Mouse (Mus musculus) embryonic fibroblast, embryonic 13.5 days (primary cell): ENCODE results near the gene Dhh. TPM values are rescaled to one million over a fixed set of nuclear protein-coding genes. Genes with fewer than 3 reads are reported as not detected.

Source experiments
- H3K27ac ChIP-seq: 2 replicates; pipeline ENCODE4 v1.5.1; 2012; ENCODE audit warnings: low read length, control low read depth, inconsistent platforms; ENCODE audit not compliant: insufficient read depth
- H3K4me1 ChIP-seq: 2 replicates; pipeline ENCODE4 v1.6.1; 2011; ENCODE audit warnings: low read length; ENCODE audit not compliant: control insufficient read depth, insufficient read depth
- H3K4me3 ChIP-seq: 2 replicates; pipeline ENCODE4 v1.5.1; 2011; ENCODE audit warnings: mild to moderate bottlenecking, control low read depth, low read length; ENCODE audit not compliant: insufficient read depth
- CTCF ChIP-seq: IDR thresholded peaks from 2 replicates; pipeline ENCODE4 v1.5.1; 2011; ENCODE audit warnings: mild to moderate bottlenecking, control low read depth, low read length, moderate library complexity, borderline replicate concordance; ENCODE audit not compliant: insufficient read depth
- POLR2A ChIP-seq: IDR thresholded peaks from 2 replicates; pipeline ENCODE4 v1.6.1; 2011; ENCODE audit warnings: low read depth, mild to moderate bottlenecking, control low read depth, low read length, moderate library complexity
- polyA plus RNA-seq: library from polyadenylated mRNA; stranded (reverse); fragments of >200 nt; gene quantifications from 2 replicates; pipeline ENCODE4 v1.2.4, GENCODE M21; 2011; ENCODE audit warnings: low read depth; ENCODE audit not compliant: missing spikeins, insufficient read length

Gene Dhh
- polyA plus RNA-seq, 1 experiment: 0.14 TPM

- no peak for TF ChIP-seq CTCF
- peak; percentile 48 for TF ChIP-seq POLR2A
- H3K4me1 ChIP-seq: no peaks in the 10 kb centered on the region
- no peak overlapping the region for H3K27ac ChIP-seq
- H3K4me3 ChIP-seq: peak overlapping the region; percentile 72
Measured at GRCm38 (mm10) chr15:98880978-98881655, 17.2 kb downstream of the Dhh start.

GRCm38 (mm10) chr15:98877331-98877730 is 21.0 kb downstream of the Dhh start:
- Histone ChIP-seq H3K4me3 (no peak overlapping the region), H3K27ac (no peak overlapping the region), H3K4me1 (no peaks in the 10 kb centered on the region)
- TF ChIP-seq POLR2A (no peak), CTCF (no peak)

GRCm38 (mm10) chr15:98871916-98872888 is 26.1 kb downstream of the Dhh start:
- Histone ChIP-seq H3K27ac (peak overlapping the region; percentile 84), H3K4me3 (peak overlapping the region; percentile 84), H3K4me1 (peaks cover 6% of the 10 kb centered on the region; the same call in 1 of the 2 replicates)
- no peak for TF ChIP-seq CTCF
- peak; percentile 70 for TF ChIP-seq POLR2A

GRCm38 (mm10) chr15:98871070-98871915 is 27.0 kb downstream of the Dhh start, which contains the start of gene Kmt2d:
Kmt2d (minus strand) TSS chr15:98871204.
- Histone ChIP-seq H3K4me1 (peaks cover 6% of the 10 kb centered on the region; the same call in 1 of the 2 replicates), H3K27ac (peak within 1 kb of the TSS; percentile 84), H3K4me3 (peak within 1 kb of the TSS; percentile 84)
- TF ChIP-seq POLR2A (no peak), CTCF (no peak)

GRCm38 (mm10) chr15:98870179-98871069 is 27.9 kb downstream of the Dhh start:
- Histone ChIP-seq H3K27ac (peak overlapping the region; percentile 23; the same call in 1 of the 2 replicates), H3K4me3 (peak overlapping the region; percentile 84), H3K4me1 (peaks cover 6% of the 10 kb centered on the region; the same call in 1 of the 2 replicates)
- TF ChIP-seq POLR2A: no peak; the same call in 1 of the 2 replicates
- TF ChIP-seq CTCF: no peak

- TF ChIP-seq CTCF (no peak), POLR2A (peak; percentile 26; the same call in 1 of the 2 replicates)
- Histone ChIP-seq H3K4me1 (peaks cover 6% of the 10 kb centered on the region; the same call in 1 of the 2 replicates), H3K4me3 (peak overlapping the region; percentile 84), H3K27ac (no peak overlapping the region)
Measured at GRCm38 (mm10) chr15:98869342-98870178, 28.8 kb downstream of the Dhh start.

GRCm38 (mm10) chr15:98868346-98869063 is 29.8 kb downstream of the Dhh start:
- no peak for TF ChIP-seq POLR2A
- TF ChIP-seq CTCF: no peak
- Histone ChIP-seq H3K4me1 (peaks cover 6% of the 10 kb centered on the region; the same call in 1 of the 2 replicates), H3K4me3 (peak overlapping the region; percentile 84), H3K27ac (no peak overlapping the region)
